Mouse (Mus musculus): Measurements from ENCODE around the gene Gm1043.

DNA sequence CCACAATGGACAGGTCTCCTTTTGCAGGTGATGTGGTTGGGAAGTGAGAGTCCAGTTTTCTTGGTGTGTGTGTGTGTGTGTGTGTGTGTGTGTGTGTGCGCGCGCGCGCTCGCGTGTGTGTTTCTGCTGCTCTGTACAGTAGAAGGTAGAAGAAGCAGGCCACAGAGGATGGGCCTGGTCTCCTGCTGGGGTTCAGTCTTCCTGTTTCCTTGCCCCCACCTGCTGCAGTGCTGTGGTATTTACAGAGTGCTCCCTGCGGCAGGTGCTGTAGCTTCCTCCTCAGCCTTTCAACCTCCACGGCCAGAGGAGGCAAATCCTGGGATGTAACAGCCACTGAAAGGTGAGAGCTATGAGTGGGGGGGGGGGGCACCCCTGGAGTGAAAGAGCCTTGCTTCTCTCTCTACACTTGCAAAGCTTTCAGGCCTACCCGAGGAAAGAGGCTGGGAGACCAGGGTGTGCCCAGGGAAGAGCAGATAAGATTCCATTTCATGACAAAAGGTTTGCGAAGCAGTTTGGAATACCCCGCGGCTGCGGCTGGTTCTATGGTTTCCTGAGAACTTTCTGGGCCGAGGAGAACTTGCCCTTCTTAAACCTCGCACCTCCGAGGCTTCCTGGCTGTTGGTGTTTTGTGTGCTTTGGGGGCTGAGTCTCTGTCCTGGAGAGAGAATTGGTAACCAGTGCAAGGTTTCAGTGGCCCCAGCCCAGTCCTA lies 37.8 kb upstream of the Gm1043 start:
- no peak for TF ChIP-seq POLR2A (IDR thresholded peaks at IDR 0.05; ENCODE audit: control insufficient read depth, low read depth, low read length)
- no peak for TF ChIP-seq CTCF (IDR thresholded peaks at IDR 0.05; ENCODE audit: control insufficient read depth, insufficient read depth, insufficient replicate concordance, low read depth, low read length)

Data from testis, adult 2 months (tissue).